Mouse (Mus musculus) kidney, embryonic 14.5 days (tissue): ENCODE results near the gene Jarid2. TPM values are rescaled to one million over a fixed set of nuclear protein-coding genes. Genes with fewer than 3 reads are reported as not detected.

Experiments used
- ATAC-seq: fragments of 200-750 bp; cut with Nextera tagmentation; 2 replicates; pipeline ENCODE4 v1.8.0; 2017; ENCODE audit warnings: moderate number of reproducible peaks, mild to moderate bottlenecking, moderate TSS enrichment, moderate library complexity; ENCODE audit not compliant: low FRiP score, low TSS enrichment
- H3K27ac ChIP-seq: fragments of 300-500 bp; sonication (generic); 2 replicates; pipeline ENCODE4 v1.5.1; 2014; ENCODE audit warnings: low read depth, mild to moderate bottlenecking, low read length, moderate library complexity, mixed read lengths
- H3K27me3 ChIP-seq: fragments of 300-500 bp; sonication (generic); 2 replicates; pipeline ENCODE4 v1.6.1; 2014; ENCODE audit warnings: mild to moderate bottlenecking, low read length; ENCODE audit not compliant: control insufficient read depth, insufficient read depth
- H3K36me3 ChIP-seq: fragments of 300-500 bp; sonication (generic); 2 replicates; pipeline ENCODE4 v1.6.1; 2014; ENCODE audit warnings: low read length, mixed read lengths; ENCODE audit not compliant: control insufficient read depth, insufficient read depth
- H3K4me1 ChIP-seq: fragments of 300-500 bp; sonication (generic); 2 replicates; pipeline ENCODE4 v1.6.1; 2014; ENCODE audit warnings: low read length, mixed read lengths; ENCODE audit not compliant: control insufficient read depth, insufficient read depth
- H3K4me2 ChIP-seq: fragments of 300-500 bp; sonication (generic); replicated peaks from 2 replicates; pipeline ENCODE4 v1.6.1; 2014; ENCODE audit warnings: low read depth, mild to moderate bottlenecking, low read length
- H3K4me3 ChIP-seq: fragments of 300-500 bp; sonication (generic); 2 replicates; pipeline ENCODE4 v1.5.1; 2014; ENCODE audit warnings: mild to moderate bottlenecking, low read length
- H3K9ac ChIP-seq: fragments of 300-500 bp; sonication (generic); 2 replicates; pipeline ENCODE4 v1.6.1; 2014; ENCODE audit warnings: low read depth, mild to moderate bottlenecking, low read length, moderate library complexity
- H3K9me3 ChIP-seq: fragments of 300-500 bp; sonication (generic); 2 replicates; pipeline ENCODE4 v1.6.1; 2016; ENCODE audit warnings: low read length; ENCODE audit not compliant: control insufficient read depth
- WGBS: fragments of 180-500 bp; shearing (Covaris S2); extraction: QIAGEN DNeasy Blood & Tissue Kit; methylation state at CpG from one replicate; pipeline ENCODE4 v1.1.7; 2014; 5-methylcytosine and 5-hydroxymethylcytosine counted together
- polyA plus RNA-seq: library from polyadenylated mRNA; unstranded; fragments of >200 nt; fragmentation: Nextera tagmentation; extraction: Ambion mirVana; gene quantifications from 2 replicates; pipeline ENCODE4 v1.2.1, GENCODE M21; 2014

Jarid2 gene
- polyA plus RNA-seq, 1 experiment from 2014 or later, result 28.1 TPM

DNA sequence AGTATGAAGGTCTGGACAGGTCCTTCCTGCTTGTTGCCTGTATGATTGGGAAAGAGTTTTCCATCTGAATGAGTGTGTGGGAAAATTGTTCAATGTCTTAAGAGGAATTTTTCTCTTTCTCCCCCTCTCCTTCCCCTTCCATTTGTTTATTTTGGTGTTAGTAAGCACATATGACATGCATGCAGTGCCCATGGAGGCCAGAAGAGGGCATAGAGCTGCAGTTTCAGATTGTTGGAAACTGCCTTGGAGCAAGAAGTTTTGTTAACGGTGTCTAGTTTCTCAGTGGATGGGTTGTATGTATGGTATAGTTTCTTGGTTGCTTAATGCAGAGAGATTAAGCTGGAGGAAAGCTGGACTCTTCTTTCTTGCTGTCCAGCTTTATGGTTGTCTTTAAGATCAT lies 75.6 kb downstream of the Jarid2 start:
- WGBS, result 42% methylated on average over 1 of the region's 1 CpGs
- H3K27ac ChIP-seq, result no peak overlapping the region
- H3K4me3 ChIP-seq, result no peak overlapping the region
- no peaks in the 10 kb centered on the region for H3K36me3 ChIP-seq
- ATAC-seq, result no peak
- no peak overlapping the region for H3K9ac ChIP-seq
- no peaks in the 10 kb centered on the region for H3K4me1 ChIP-seq
- no peak overlapping the region for H3K4me2 ChIP-seq
- H3K9me3 ChIP-seq, result no peaks in the 10 kb centered on the region
- no peaks in the 10 kb centered on the region for H3K27me3 ChIP-seq

DNA sequence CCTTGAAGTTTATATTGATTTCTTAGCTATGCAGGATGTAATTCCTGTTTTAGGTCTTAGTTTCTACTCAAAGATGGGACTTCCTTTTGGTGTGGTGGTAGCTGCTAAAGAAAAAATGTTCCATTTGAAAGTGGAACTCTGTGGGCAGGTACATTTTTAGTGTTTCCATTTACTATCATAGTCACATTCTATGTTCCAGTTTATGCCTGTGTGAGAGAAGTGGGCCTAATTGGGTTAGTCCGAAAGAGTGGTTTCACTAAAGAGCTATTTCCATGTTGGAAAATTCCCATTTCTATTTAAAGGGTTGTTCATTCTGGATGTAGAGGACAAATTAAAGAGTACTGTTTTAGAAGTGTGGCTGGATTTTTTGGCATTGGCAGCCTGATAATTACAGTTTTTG lies 79.0 kb downstream of the Jarid2 start:
- no peaks in the 10 kb centered on the region for H3K27me3 ChIP-seq
- H3K36me3 ChIP-seq, result no peaks in the 10 kb centered on the region
- no peak overlapping the region for H3K4me2 ChIP-seq
- H3K4me1 ChIP-seq, result no peaks in the 10 kb centered on the region
- no peak overlapping the region for H3K4me3 ChIP-seq
- H3K9me3 ChIP-seq, result no peaks in the 10 kb centered on the region
- H3K9ac ChIP-seq, result no peak overlapping the region
- 93% methylated on average over 1 of the region's 1 CpGs for WGBS
- no peak overlapping the region for H3K27ac ChIP-seq
- no peak for ATAC-seq

DNA sequence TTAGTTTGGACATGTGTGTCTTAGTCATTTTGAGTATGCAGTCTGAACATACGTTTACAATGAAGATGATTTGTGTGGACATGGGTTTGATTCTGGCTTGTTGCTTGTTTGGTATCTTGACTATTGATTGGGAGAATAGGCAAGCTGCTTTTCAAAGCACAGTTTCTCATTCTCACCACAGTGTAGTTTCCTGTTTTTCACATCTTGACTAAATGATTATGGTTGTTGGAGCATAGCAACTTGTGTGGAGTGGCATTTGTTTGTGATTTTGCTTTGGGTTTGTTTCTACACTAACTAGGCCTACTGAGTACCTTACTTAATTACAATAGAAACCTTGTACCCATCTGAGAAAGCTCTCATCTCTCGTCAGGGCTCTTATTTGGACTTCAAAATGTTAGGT lies 81.7 kb downstream of the Jarid2 start:
- no peaks in the 10 kb centered on the region for H3K27me3 ChIP-seq
- WGBS, result 77% methylated on average over 2 of the region's 2 CpGs
- no peak for ATAC-seq

DNA sequence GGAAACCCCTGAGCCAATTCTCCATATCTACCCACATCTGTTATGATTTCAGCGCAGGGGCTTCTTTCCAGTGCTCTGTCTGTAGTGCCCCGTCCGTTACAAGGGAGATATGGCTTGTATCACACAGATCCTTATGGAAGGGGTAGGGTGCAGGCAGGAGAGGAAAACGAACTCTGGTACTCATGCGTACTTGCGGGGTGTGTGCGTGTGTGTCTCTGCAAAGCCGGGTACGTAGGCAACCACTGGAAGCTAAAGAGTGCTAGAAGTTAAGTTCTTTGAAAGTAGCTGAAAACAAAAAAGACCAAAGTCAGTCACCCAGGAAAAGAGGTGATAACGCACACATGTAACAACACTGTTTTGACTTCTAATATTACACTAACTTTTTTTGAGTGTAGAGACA lies 82.3 kb downstream of the Jarid2 start:
- Histone ChIP-seq H3K9ac (no peak overlapping the region), H3K27me3 (no peaks in the 10 kb centered on the region), H3K4me2 (no peak overlapping the region), H3K4me1 (no peaks in the 10 kb centered on the region), H3K4me3 (no peak overlapping the region), H3K36me3 (no peaks in the 10 kb centered on the region), H3K27ac (no peak overlapping the region), H3K9me3 (no peaks in the 10 kb centered on the region)
- ATAC-seq, result no peak
- WGBS, result 87% methylated on average over 10 of the region's 10 CpGs

More for the DNA sequence above, 81.7 kb downstream of the Jarid2 start:
- Histone ChIP-seq H3K9me3 (no peaks in the 10 kb centered on the region), H3K27ac (no peak overlapping the region), H3K4me2 (no peak overlapping the region), H3K4me3 (no peak overlapping the region), H3K36me3 (no peaks in the 10 kb centered on the region), H3K4me1 (no peaks in the 10 kb centered on the region), H3K9ac (no peak overlapping the region)

DNA sequence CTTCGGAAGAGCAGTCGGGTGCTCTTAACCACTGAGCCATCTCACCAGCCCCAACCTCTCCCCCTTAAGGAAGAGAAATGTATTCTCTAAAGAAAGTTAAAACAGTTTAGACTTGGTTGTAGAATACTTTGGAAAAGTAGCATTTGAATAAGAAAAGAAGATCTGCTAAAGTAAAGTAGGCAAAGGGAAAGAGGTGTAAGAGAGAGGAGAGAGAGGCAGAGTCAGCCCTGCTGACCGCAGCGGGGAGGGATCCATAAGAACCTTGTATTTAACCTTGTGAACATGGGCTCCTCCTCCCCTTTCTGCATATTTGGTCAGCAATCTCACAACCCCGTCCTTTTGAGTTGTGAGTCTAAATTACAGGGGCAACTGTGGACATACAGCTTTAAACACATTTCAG lies 83.1 kb downstream of the Jarid2 start:
- H3K9me3 ChIP-seq, result no peaks in the 10 kb centered on the region
- no peaks in the 10 kb centered on the region for H3K36me3 ChIP-seq
- no peaks in the 10 kb centered on the region for H3K27me3 ChIP-seq
- no peak overlapping the region for H3K9ac ChIP-seq
- H3K4me2 ChIP-seq, result no peak overlapping the region
- ATAC-seq, result no peak
- no peak overlapping the region for H3K4me3 ChIP-seq
- no peaks in the 10 kb centered on the region for H3K4me1 ChIP-seq
- no peak overlapping the region for H3K27ac ChIP-seq
- WGBS, result 67% methylated on average over 5 of the region's 5 CpGs

DNA sequence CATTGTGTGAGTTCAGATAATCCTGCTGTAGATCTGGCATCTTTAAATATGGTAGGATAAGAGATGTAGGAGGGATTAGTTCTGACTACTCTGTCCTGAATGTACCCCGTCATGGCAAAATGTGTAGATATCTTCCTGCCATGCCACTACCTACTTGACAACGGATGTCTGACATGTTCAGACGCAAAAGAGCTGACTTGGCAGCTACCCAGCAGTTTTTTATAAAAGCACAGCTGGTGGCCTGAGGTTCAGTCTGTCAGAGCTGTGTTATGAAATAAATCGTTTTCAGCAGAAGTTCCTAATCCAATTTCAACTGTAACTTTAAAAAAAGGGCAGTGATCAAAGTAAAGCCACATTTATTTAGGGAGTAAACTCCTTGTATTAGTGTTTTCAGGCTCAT lies 90.1 kb downstream of the Jarid2 start:
- no peaks in the 10 kb centered on the region for H3K9me3 ChIP-seq
- no peak overlapping the region for H3K27ac ChIP-seq
- peaks cover 4% of the 10 kb centered on the region; the same call in 1 of the 2 replicates for H3K4me1 ChIP-seq
- H3K27me3 ChIP-seq, result no peaks in the 10 kb centered on the region
- H3K4me2 ChIP-seq, result no peak overlapping the region
- H3K36me3 ChIP-seq, result peaks cover 4% of the 10 kb centered on the region; the same call in 1 of the 2 replicates
- ATAC-seq, result no peak
- WGBS, result 37% methylated on average over 4 of the region's 4 CpGs
- no peak overlapping the region for H3K9ac ChIP-seq
- no peak overlapping the region for H3K4me3 ChIP-seq

DNA sequence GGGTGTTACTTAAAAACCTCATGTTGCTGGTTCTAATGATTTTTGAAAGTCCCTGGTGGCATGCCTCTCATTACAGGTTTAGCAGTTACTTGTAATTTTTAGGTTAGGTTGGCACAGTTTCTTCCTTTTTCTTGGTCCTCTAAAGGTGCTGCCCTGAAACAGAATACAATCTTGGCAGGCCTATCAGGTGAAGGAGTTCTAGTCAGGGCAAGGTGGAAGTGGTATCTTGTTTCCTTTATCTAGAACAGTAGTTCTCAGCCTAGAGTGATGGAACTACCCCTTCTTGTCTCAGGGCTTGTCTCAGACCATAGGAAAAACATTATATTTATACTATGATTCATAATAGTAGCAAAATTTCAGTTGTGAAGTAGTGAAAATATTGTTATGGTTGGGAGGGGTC lies 93.3 kb downstream of the Jarid2 start:
- Histone ChIP-seq H3K9ac (no peak overlapping the region), H3K27ac (no peak overlapping the region), H3K27me3 (no peaks in the 10 kb centered on the region), H3K4me1 (peaks cover 4% of the 10 kb centered on the region; the same call in 1 of the 2 replicates), H3K36me3 (peaks cover 9% of the 10 kb centered on the region; the same call in 1 of the 2 replicates), H3K4me2 (no peak overlapping the region), H3K9me3 (no peaks in the 10 kb centered on the region), H3K4me3 (no peak overlapping the region)
- no peak for ATAC-seq

DNA sequence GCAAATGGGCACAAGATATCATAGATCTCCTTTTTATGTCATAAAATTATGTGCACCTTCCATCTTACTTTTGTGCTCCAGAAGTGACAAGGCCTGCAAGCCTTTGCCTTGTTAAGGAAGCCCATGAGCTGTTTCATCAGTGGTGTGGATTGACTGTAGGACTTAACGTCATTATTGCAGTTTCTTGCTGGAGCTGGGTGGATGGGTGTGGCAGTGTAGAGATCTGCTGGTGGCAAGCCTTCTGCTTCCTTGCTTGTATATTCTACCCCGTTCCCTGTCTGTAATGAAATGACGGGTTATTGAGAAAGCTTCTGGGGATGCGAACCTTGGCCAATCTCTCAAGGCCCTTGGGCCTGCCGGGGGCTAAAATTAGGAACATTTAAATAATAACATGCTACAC lies 99.6 kb downstream of the Jarid2 start:
- ATAC-seq, result no peak
- no peak overlapping the region for H3K27ac ChIP-seq
- no peaks in the 10 kb centered on the region for H3K9me3 ChIP-seq
- 79% methylated on average over 5 of the region's 5 CpGs for WGBS
- H3K27me3 ChIP-seq, result no peaks in the 10 kb centered on the region
- H3K4me3 ChIP-seq, result no peak overlapping the region
- no peak overlapping the region for H3K9ac ChIP-seq
- H3K36me3 ChIP-seq, result peaks cover 6% of the 10 kb centered on the region; the same call in 1 of the 2 replicates
- H3K4me1 ChIP-seq, result no peaks in the 10 kb centered on the region
- H3K4me2 ChIP-seq, result no peak overlapping the region

DNA sequence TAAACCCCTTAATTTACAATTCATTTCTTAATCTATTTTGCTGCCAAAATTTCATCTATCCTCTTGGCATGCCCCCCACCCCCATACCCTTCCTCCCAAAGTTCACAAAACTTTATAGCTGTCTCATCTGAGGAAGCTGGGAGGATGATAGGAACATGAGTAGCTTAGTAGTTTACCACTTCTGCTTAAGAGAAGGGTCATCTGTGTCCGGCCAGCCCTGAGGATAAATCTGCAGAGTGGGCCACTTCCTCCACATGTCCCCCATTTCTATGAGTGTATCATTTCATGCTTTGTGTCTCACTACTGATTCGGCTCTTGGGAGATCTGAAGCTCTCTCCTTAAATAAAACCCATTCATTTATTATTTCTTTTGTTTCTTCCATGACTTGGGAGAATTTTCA lies 102.8 kb downstream of the Jarid2 start:
- WGBS, result 80% methylated on average over 2 of the region's 2 CpGs
- no peak for ATAC-seq
- Histone ChIP-seq H3K4me1 (no peaks in the 10 kb centered on the region), H3K4me3 (no peak overlapping the region), H3K9me3 (no peaks in the 10 kb centered on the region), H3K27ac (no peak overlapping the region), H3K36me3 (no peaks in the 10 kb centered on the region), H3K4me2 (no peak overlapping the region), H3K27me3 (no peaks in the 10 kb centered on the region), H3K9ac (no peak overlapping the region)

DNA sequence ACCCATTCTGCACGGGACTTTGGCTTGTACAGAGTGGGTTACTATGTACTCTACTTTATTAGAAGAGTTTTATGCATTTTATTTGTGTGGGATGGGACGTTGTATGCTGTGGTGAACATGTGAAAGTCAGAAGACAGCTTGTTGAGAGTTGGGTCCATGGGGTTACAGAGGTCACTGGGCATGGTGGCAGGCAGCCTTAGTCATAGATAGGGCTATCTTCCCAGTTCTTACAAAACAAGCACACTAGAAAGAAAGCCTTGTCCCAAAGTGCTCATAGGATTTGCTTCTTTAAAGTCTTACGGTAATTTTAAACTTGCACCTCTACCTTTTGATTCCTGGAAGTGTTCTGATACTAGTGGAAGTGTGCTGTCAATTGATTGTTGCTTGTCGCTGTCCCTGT lies 103.6 kb downstream of the Jarid2 start:
- no peak for ATAC-seq
- no peak overlapping the region for H3K9ac ChIP-seq
- H3K4me2 ChIP-seq, result no peak overlapping the region
- no peak overlapping the region for H3K27ac ChIP-seq
- no peak overlapping the region for H3K4me3 ChIP-seq
- no peaks in the 10 kb centered on the region for H3K36me3 ChIP-seq
- no peaks in the 10 kb centered on the region for H3K9me3 ChIP-seq
- H3K27me3 ChIP-seq, result no peaks in the 10 kb centered on the region
- 91% methylated on average over 4 of the region's 4 CpGs for WGBS
- no peaks in the 10 kb centered on the region for H3K4me1 ChIP-seq
